Mouse (Mus musculus) left cerebral cortex, postnatal 10 days (tissue): Measurements from ENCODE around the gene Fam102b. TPM values are rescaled to one million over a fixed set of nuclear protein-coding genes. Genes with fewer than 3 reads are reported as not detected.

Experiments
- microRNA-seq: library from miRNA; unstranded; fragments of <30 nt; microRNA quantifications from one replicate; pipeline ENCODE4 v1.2.0, GENCODE M21; 2022
- total RNA-seq, 2 experiments: library from RNA; stranded (reverse); gene quantifications; 2 replicates each; pipeline ENCODE4 v1.2.3; 2021

Fam102b gene
- total RNA-seq, 2 experiments from 2014 or later, result 64.4 to 67.9 TPM

Small RNA genes within 50 kb of the gene (microRNA-seq; reads per million reads assigned to microRNA genes)
- not detected for gene Gm44384

Other genes with a start within 250 kb of the Fam102b start
- 10 to 100 TPM; 14.1 to 15.2 TPM for gene Stxbp3, start 187.1 kb downstream of the Fam102b start, total RNA-seq
- gene Fndc7, start 137.6 kb downstream of the Fam102b start, total RNA-seq, result not detected
- gene Prpf38b, start 115.9 kb downstream of the Fam102b start, total RNA-seq, result 10 to 100 TPM; 41.6 to 42.2 TPM
- 1 to 10 TPM; 3.7 to 5.1 TPM for gene Henmt1, start 87.7 kb downstream of the Fam102b start, total RNA-seq
- not detected for gene Gm9857, start 87.2 kb downstream of the Fam102b start, total RNA-seq
- gene Slc25a54, start 52.9 kb upstream of the Fam102b start, total RNA-seq, result not detected
- 1 to 10 TPM; 2.7 to 3.4 TPM for gene Slc25a24, start 95.5 kb upstream of the Fam102b start, total RNA-seq